Mouse (Mus musculus) E14TG2a.4 (cell line): ENCODE results near the gene Heatr1.

ENCODE experiments used
- CTCF ChIP-seq: conservative IDR thresholded peaks from 2 replicates; pipeline ENCODE4 v1.5.1; 2014; ENCODE audit warnings: low read length
- POU5F1 ChIP-seq: IDR thresholded peaks from 2 replicates; pipeline ENCODE4 v1.6.1; 2014; ENCODE audit warnings: low read length, borderline replicate concordance

DNA sequence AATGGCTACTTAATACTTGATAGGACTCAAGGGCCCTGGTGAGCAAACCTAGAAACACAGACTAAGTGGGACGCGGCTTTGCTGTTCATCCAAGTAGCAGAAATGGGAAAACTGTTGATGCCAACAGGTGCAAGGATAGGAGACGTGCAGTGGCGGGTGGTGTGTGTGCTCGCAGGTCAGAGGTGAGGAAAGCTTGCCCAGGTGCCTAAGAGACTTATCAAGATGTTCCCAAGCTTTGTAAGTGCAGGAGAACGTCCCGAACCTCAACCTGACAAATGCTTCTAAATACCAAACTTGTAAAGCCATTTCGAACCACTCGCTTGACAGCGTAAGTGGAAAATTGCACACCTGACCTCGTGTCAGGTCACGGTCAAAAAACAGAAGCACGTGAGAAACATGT is 33.7 kb downstream of the Heatr1 start:
- TF ChIP-seq CTCF (no peak), POU5F1 (no peak)
